Mouse (Mus musculus) thymus, adult 2 months (tissue): ENCODE data around the gene Gm12185.
"Not testable (repeated sequence)": the region's sequence is repeated elsewhere in the genome, so short reads cannot be mapped to it uniquely, and the experiment has no call there.

Source experiments
- CTCF ChIP-seq: fragments of 200-500 bp; IDR thresholded peaks from 2 replicates; pipeline ENCODE4 v1.5.1; 2012; ENCODE audit warnings: mild to moderate bottlenecking, control low read depth, low read length, moderate library complexity, borderline replicate concordance; ENCODE audit not compliant: control insufficient read depth, poor library complexity, insufficient read depth; ENCODE audit errors: extremely low read depth
- POLR2A ChIP-seq: fragments of 200-500 bp; IDR thresholded peaks from 2 replicates; pipeline ENCODE4 v1.6.1; 2012; ENCODE audit warnings: mild to moderate bottlenecking, low read length, control low read depth, moderate library complexity; ENCODE audit not compliant: control insufficient read depth, poor library complexity, insufficient read depth; ENCODE audit errors: extremely low read depth

GRCm38 (mm10) chr11:48935291-48935690 lies 56.7 kb downstream of the Gm12185 start:
- not testable (repeated sequence) for TF ChIP-seq CTCF, POLR2A
